Mouse (Mus musculus) skeletal muscle tissue, adult 2 months (tissue): ENCODE results near the gene Robo2.

Experiments used
- DNase-seq: peaks from one replicate; pipeline ENCODE4 v3.0.0-alpha.2; 2012; ENCODE audit warnings: low read depth, low spot score

Robo2 gene

DNA sequence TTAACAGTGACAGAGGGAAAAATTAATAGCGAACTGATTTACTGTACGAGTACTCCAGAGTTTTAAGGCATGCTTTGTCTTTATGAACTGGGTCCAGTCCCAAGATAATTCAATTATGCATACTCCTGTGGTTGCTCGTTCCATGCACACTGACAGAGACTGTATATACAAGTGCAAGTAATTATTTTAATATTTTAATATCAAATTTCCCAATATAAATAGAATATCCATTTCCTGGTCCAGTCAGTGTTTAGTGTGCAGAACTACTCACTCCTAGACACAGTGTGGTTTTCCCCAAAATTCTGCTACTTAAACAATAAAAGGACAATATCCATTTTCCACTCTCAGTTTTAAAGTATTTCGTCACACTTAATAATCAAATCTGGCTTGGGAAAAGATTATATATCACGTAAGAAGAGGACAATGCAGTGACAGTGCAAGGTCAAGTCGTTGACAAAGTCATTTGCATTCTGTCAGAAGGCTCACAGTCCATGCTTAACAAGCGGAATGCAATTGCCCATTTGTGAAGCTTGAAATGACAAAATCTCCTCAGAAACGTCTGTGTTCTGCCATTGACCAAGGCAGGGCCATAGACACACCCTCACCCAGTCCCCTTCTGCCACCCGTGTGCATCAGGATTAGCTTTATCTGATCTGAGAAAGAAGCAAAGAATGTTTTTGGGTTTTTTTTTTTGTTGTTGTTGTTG lies 89.8 kb downstream of the Robo2 start:
- no peak for DNase-seq

- no peak for DNase-seq
Measured at GRCm38 (mm10) chr16:74316150-74316549, 95.5 kb downstream of the Robo2 start.

GRCm38 (mm10) chr16:74313222-74313621 lies 98.4 kb downstream of the Robo2 start:
- DNase-seq = no peak

DNA sequence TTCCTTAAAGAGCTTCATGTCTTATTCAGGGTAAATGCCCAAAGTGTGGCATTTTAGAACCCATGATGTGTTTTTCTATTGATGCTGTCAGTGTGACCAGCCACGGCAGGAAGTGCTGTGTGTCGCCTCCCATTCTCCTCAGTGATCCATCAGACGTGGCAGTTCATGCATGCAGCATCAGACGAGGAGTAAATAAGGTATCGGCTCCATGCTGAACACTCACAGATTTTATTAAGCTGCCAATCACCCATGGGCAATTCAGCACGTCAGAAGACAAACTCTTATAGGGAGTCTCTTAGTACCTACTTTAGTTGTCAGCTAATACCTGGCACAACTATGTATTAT lies 104.1 kb downstream of the Robo2 start:
- no peak for DNase-seq

DNA sequence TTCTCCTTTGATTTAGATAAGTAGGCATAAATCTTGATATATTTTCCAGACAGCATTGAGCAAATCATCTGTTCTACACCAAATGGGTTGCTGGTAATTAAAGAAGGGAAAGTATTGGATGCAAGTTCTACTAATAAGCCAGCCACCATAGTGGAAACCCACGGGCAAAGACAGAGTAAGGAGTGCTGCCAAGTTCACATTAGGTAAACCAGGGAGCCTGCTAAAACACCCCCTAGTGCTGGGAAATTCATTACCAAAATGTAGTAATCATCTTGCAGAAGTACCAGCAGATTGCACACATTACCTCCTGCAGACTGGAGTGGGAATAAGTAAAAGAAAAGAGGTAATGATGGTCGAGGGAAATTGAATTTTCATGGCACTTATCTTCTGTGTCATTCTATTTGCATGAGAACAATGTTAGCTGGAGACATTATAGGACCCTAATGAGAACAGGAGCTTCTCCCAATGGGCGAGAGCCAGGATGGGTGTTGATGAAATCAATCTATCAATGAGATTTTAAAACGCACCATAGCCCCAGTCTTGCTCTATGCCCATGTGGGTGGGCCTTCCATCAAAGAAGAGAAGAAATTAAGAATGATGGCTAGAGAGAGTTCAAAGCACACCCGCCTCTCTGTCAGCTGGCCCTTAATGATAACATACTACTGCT lies 104.6 kb downstream of the Robo2 start:
- no peak for DNase-seq

DNA sequence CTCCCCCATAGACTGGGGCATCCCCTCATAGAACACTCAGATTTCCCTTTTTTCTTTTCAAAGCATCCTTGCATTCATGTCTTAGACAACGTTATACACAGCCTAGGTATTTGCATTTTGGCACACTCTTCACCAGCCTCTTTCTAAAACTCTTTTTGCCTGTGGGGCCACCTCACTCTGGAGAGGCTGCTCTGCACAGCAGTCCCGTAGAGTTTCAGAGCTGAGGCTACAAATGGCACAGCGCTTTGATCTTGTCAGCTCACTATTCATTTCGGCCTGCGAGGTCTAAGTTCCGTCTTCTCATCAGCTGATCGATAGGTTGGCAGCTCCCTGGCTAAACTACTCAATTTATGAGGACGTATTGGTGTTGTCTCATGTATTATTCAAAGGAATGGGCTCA lies 123.7 kb downstream of the Robo2 start:
- DNase-seq = no peak

DNA sequence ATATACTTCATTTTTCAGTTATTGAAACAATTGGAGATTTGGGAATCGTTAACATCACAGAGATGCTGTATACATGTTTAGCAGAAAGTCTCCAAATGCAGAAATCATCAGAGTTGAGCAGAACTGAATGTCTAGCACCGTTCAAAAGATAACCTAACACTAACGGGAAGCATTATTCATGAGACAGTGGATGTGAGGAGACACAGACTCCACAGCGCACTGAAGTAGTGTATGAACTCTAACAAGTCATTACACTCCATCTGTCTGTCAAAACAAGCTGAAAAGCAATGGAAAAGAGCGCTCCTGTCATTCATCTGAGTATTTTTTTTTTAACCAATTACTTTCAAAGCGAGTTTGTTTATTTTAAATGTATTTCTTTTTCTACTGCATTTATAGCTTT lies 129.1 kb downstream of the Robo2 start:
- no peak for DNase-seq

DNA sequence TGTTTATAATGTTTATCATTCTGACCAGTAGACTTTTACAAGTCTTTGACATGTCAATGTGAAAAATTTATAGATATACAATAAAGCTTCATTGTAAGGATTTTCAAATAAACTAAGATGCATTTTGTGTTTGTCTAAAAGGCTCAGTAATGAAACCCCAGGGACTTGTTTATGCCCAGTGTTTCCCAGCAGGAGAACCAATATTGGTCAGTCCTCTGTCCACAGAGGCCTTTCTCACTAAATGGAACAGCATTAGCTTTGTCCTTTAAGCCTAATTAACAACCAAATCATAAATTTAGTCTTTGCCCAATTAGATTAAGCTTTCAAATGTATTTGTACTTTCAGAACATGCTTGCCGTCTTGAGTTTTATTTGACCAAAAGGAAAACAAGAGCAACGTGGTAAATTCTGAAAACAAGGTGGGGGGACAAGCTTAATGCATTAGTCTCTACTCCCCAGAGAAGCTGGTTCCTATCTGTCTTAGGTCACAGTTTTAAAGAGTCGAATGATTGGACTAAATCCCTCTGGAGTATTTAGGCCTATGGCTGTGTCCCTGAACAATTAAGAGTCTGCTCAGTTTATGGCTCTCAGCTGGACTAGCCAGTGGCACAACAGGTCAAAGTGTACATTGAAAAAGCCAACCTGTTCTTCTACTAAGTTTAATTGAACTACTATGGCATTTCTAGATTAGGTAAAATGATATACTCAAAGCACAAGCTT lies 134.6 kb downstream of the Robo2 start:
- no peak for DNase-seq

- DNase-seq = no peak
Measured at GRCm38 (mm10) chr16:74274596-74274995, 137.0 kb downstream of the Robo2 start.

DNA sequence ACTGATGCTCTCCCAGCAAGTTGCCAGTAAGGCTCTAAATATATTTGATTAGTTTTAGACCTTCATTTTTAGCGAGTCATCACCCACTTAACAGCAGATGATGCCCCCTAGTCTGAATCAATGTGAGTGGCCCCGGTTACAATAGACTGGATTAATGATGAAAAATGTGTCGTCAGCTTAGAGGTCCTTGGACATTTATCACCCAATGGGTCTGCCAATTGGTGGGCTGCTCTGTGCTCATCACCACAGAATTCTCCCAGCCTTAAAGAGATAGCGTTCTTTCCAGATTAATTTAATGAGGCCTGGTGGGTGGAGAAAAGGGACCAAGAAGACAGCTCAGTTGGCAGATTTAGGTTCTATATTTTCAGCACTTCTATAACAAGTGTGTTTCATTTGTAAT lies 138.6 kb downstream of the Robo2 start:
- DNase-seq = no peak

GRCm38 (mm10) chr16:74258241-74258640 lies 153.4 kb downstream of the Robo2 start:
- DNase-seq = no peak

GRCm38 (mm10) chr16:74244452-74244851 lies 167.2 kb downstream of the Robo2 start:
- DNase-seq = no peak

- DNase-seq = no peak
Measured at GRCm38 (mm10) chr16:74241534-74241933, 170.1 kb downstream of the Robo2 start.

GRCm38 (mm10) chr16:74237411-74237930 lies 174.2 kb downstream of the Robo2 start:
- DNase-seq = no peak

- no peak for DNase-seq
Measured at GRCm38 (mm10) chr16:74234393-74235059, 177.1 kb downstream of the Robo2 start.

DNA sequence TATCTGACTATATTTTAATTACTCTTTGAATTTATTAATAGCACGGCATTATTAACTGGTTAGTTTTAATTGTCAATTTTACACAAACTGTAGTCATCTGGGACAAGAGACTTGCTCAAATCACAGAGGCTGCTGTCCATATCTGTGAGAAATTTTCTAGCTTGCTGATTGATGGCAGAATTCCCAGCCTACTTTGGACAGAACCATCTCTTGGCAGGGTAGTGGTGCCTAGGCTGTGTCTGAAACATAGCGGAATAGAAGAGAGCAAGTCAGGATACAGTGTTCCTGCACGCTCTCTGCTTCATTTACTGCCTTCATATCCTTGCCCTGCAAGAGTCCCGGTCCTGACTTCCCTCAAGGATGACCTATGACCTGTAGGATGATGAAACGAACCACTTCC lies 178.0 kb downstream of the Robo2 start:
- DNase-seq = no peak

DNA sequence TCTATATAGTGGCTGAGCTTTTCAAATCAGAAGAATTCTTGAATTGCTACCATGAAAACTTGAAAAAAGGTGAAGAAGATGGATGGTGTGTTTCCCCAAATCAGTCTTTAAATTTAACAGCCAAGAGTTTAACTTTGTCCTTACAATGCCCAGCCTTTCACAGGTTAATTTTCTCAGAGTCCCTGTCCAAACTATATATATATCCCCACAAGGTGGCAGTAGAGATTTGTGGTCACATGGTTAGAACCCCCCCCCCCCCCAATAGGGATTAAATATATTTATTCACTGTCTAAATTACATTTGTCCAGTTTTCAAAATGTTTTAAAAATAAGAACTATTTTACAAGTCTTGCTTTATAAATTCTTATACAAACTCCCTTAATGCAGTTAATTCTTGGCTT lies 184.3 kb downstream of the Robo2 start:
- DNase-seq = no peak

DNA sequence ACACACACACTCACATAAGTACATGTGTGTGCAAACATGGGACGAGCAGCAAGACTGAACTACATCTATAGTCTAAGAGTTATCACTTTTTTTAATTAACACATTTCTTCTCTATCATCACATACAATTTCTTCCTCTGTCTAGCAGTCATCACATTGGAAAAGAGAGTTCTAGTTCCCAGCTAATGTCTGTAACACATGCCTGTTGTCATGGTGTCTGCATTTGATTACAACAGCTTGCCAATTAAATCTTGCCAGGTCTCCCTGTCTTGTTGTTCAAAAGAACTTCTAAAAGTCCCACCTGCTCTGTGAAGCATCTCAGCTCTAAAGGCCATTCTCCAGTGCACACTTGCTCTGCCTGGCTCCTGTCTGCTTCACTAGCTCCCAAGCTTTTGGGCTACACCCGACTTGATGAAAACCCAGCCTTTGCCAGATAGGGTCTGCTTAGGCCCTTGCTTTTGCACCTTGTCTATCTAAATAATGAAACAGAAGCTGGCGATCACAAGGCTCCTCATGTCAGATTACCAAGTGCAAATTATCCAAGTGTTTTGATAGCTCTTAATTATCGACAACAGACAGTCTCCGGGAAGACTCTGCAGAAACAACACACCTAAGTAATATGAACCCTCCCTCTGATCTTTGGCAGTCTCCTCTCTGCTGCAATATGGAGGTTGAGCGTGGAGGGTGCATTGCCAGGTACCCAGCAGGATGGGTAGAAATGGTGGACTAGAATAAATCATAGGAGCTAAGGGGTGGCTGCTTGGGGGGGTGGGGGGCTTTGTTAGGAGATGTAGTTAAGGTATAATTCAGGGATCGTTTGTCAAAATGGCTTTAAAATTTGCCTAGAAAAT lies 186.0 kb downstream of the Robo2 start:
- no peak for DNase-seq

GRCm38 (mm10) chr16:74222501-74222900 lies 189.1 kb downstream of the Robo2 start:
- DNase-seq = no peak

GRCm38 (mm10) chr16:74216879-74217415 lies 194.7 kb downstream of the Robo2 start:
- no peak for DNase-seq

- no peak for DNase-seq
Measured at GRCm38 (mm10) chr16:74215791-74216190, 195.8 kb downstream of the Robo2 start.
